Mouse (Mus musculus) erythroblast, embryonic 14.5 days (primary cell): ENCODE results near the gene Slc25a5. TPM values are rescaled to one million over a fixed set of nuclear protein-coding genes. Genes with fewer than 3 reads are reported as not detected.

Source experiments
- H3K27me3 ChIP-seq: 2 replicates; pipeline ENCODE4 v1.6.1; 2012; ENCODE audit warnings: inconsistent platforms; ENCODE audit not compliant: control insufficient read depth
- H3K36me3 ChIP-seq: 2 replicates; pipeline ENCODE4 v1.6.1; 2012; ENCODE audit warnings: mild to moderate bottlenecking, inconsistent platforms; ENCODE audit not compliant: control insufficient read depth
- H3K4me1 ChIP-seq: 2 replicates; pipeline ENCODE4 v1.6.1; 2012; ENCODE audit warnings: inconsistent platforms; ENCODE audit not compliant: control insufficient read depth
- H3K4me3 ChIP-seq: replicated peaks from 2 replicates; pipeline ENCODE3; 2012; ENCODE audit warnings: moderate library complexity, mild to moderate bottlenecking, inconsistent platforms
- H3K9me3 ChIP-seq: 2 replicates; pipeline ENCODE4 v1.6.1; 2012; ENCODE audit warnings: low read length, inconsistent platforms, mixed read lengths; ENCODE audit not compliant: control insufficient read depth
- GATA1 ChIP-seq: IDR thresholded peaks from 2 replicates; pipeline ENCODE4 v1.6.1; 2012; ENCODE audit warnings: low read length, inconsistent platforms, mixed read lengths
- TAL1 ChIP-seq: IDR thresholded peaks from 3 replicates; pipeline ENCODE4 v1.6.1; 2012; ENCODE audit warnings: low read length, inconsistent platforms, mixed read lengths
- polyA plus RNA-seq: library from polyadenylated mRNA; stranded (reverse); fragments of >175 nt; gene quantifications from 2 replicates; pipeline ENCODE4 v1.2.3, GENCODE M21; 2012

The Slc25a5 gene
- polyA plus RNA-seq, 1 experiment = 2.7 TPM

DNA sequence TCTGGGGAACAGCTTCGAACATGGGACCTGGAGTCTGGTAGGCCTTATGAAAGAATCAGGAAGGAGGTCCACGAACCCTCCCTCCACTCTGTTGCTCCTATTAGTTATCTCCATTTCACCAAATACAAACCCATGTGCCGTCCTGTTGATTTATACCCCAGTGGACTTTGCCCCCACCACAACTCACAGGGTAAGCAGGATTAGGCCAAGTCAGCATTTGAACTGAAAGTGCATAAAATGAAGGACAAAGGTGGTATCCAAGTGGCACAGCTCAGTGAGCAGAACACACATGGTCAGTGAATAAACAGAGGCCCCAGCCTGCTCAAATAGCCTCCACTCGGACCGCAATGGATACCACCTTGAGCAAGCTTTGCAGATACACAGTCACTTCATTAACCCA, 33.2 kb upstream of the Slc25a5 start:
- TF ChIP-seq TAL1 (no peak), GATA1 (no peak)
- H3K36me3 ChIP-seq = no peaks in the 10 kb centered on the region
- H3K4me3 ChIP-seq = no peak overlapping the region
- peaks cover 2% of the 10 kb centered on the region; the same call in 1 of the 2 replicates for H3K4me1 ChIP-seq
- H3K9me3 ChIP-seq = no peaks in the 10 kb centered on the region
- no peaks in the 10 kb centered on the region for H3K27me3 ChIP-seq

DNA sequence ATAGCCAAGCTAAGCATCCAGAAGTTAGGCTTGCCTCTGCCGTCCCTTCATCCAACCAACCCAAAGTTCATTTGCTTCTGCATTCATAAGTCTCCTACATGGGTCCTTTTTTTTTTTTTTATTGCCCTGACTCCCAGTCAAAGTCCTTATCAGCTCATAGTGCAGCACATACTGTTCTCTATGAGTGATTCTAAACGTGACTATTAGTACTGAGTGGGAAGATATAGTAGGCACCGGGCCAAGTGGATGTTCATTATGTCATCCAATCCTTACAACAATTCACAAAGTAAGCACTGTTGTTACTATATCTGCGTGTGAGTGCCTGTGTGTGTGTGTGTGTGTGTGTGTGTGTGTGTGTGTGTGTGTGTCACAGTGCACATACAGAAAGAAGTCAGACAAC, 32.6 kb upstream of the Slc25a5 start:
- no peaks in the 10 kb centered on the region for H3K27me3 ChIP-seq
- no peak overlapping the region for H3K4me3 ChIP-seq
- no peaks in the 10 kb centered on the region for H3K9me3 ChIP-seq
- no peaks in the 10 kb centered on the region for H3K36me3 ChIP-seq
- peaks cover 2% of the 10 kb centered on the region; the same call in 1 of the 2 replicates for H3K4me1 ChIP-seq
- TF ChIP-seq GATA1 = no peak
- no peak for TF ChIP-seq TAL1

DNA sequence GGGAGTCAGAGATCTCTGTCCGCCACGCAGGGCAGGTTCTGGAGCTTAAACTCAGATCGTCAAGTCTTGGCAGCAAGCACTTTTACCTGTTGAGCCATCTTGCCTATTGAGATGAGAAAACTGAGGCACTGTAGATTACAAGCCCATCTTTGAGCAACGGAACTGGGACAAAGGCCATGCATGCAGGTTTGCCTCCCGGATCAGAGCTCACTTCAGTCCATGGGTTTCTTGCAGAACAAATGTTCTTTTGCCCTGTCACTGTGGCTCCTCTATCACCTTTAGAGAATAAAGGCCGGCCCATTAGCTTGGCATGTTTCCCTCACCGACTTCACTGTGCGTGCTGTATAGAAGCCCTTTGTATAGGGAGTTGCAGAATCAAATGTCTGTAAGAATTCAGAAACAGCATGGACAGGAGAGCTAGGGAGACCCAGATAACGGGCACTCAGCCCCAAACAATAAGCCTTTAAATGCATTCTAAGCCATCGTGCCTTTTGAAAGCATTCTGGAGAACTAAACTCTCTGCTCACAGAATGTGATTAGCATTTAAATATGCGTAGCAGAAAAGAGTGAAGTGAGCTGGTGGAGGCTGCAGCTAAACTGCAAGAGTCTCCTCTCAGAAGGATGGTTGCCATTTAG, 32.0 kb upstream of the Slc25a5 start:
- Histone ChIP-seq H3K4me3 (no peak overlapping the region), H3K4me1 (peaks cover 2% of the 10 kb centered on the region; the same call in 1 of the 2 replicates), H3K27me3 (no peaks in the 10 kb centered on the region), H3K9me3 (no peaks in the 10 kb centered on the region), H3K36me3 (no peaks in the 10 kb centered on the region)
- TF ChIP-seq GATA1 = no peak
- no peak for TF ChIP-seq TAL1

DNA sequence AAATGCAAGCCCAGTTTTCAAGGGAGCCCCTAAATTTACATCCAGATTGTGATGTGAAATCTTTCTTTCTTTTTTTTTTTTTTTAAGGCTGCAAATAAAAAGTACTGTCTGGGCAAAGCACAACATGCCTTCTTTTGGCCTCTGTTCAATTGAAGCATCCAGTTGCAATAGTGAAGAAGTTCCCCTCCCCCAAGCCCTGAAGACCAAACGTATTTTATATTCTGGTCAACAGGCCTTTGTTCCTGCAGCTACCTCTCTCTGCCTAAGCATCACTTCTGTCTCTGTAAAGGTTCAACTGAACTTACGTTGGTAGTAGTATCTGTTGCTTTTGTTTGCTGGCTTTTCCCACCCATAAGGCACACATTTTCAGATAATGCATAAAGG, 31.5 kb upstream of the Slc25a5 start:
- no peak for TF ChIP-seq TAL1
- no peak for TF ChIP-seq GATA1
- Histone ChIP-seq H3K4me3 (no peak overlapping the region), H3K9me3 (no peaks in the 10 kb centered on the region)

DNA sequence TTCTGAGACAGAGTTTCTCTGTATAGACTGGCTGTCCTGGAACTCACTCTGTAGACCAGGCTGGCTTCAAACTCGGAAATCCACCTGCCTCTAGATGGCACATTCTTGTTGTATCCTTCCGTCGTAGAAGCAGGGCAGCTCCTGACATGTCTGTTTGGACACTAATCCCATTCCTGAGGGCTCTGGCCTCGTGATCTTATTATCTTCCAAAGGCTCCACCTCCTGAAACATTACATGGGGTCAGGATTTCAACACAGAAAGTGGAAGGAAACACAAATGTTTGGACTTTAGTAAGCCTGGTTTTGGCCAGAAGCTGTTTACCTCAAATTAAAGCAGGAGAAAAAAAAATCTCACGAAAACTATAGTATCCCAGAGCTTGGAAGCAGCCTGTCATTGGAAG, 28.1 kb upstream of the Slc25a5 start:
- Histone ChIP-seq H3K4me1 (no peaks in the 10 kb centered on the region), H3K4me3 (no peak overlapping the region), H3K27me3 (no peaks in the 10 kb centered on the region), H3K36me3 (no peaks in the 10 kb centered on the region), H3K9me3 (no peaks in the 10 kb centered on the region)
- TF ChIP-seq GATA1 = no peak
- TF ChIP-seq TAL1 = no peak

More for the DNA sequence above, 31.5 kb upstream of the Slc25a5 start:
- Histone ChIP-seq H3K27me3 (no peaks in the 10 kb centered on the region), H3K4me1 (peaks cover 2% of the 10 kb centered on the region; the same call in 1 of the 2 replicates), H3K36me3 (no peaks in the 10 kb centered on the region)

DNA sequence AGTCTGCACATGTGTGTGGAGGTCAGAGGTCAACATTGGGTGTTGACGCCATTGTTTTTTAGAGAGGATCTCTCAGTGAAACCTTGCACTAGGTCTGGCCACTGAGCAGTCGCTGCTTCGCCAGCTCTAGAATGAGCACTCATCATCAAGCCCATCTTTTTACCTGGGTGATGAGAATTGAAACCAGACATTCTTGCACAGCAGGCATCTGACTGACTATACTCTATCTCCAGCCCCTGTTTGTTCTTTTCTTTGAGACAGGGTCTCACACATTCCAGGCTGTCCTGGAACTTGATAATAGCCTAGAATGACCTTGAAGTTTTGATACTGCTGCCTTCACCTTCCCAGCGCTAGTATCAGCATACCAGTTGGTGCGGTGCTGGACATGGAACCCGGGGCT, 22.9 kb upstream of the Slc25a5 start:
- no peaks in the 10 kb centered on the region for H3K27me3 ChIP-seq
- H3K4me1 ChIP-seq = no peaks in the 10 kb centered on the region
- TF ChIP-seq TAL1 = no peak
- no peak for TF ChIP-seq GATA1
- no peak overlapping the region for H3K4me3 ChIP-seq
- no peaks in the 10 kb centered on the region for H3K9me3 ChIP-seq
- H3K36me3 ChIP-seq = no peaks in the 10 kb centered on the region

DNA sequence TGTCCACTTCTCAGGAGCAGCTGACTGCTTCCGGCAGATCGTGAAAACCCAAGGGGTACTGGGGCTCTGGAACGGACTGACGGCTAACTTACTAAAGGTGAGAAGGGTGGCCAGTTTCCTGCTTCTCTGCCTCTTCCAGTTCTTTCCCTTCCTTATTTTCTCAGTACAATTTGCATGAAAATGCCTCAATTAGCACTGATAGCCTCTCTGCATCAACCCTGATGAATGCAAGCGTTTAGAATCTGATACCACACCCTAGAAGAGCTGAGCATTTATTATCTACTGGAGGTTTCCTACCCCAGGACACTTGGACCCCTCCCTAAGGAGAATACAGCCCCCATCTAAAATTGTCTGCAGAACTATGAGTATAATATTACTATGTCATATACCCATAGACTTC, 19.9 kb upstream of the Slc25a5 start:
- TF ChIP-seq GATA1 (no peak), TAL1 (no peak)
- no peaks in the 10 kb centered on the region for H3K36me3 ChIP-seq
- H3K9me3 ChIP-seq = no peaks in the 10 kb centered on the region
- H3K27me3 ChIP-seq = no peaks in the 10 kb centered on the region
- no peaks in the 10 kb centered on the region for H3K4me1 ChIP-seq
- H3K4me3 ChIP-seq = no peak overlapping the region

DNA sequence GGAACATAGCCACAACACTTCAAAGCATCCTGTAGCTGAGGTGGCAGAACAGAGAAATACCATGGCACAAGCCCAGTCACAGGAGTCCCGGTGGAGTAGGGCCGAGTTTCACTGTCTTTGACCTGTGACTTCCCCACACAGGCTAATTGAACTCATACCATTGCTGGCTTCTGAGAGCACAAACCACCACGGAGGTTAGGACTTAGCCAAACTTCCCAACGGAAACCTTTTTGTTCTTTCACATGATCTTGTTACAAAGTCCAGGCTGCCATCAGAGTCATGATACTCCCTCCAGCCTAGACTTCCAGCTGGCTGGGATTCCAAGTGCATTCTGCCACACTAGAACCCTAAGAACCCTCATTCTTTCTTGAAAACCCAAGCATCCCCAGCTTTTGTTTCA, 17.8 kb upstream of the Slc25a5 start:
- Histone ChIP-seq H3K4me3 (no peak overlapping the region), H3K27me3 (no peaks in the 10 kb centered on the region), H3K36me3 (no peaks in the 10 kb centered on the region), H3K4me1 (no peaks in the 10 kb centered on the region), H3K9me3 (no peaks in the 10 kb centered on the region)
- no peak for TF ChIP-seq GATA1
- TF ChIP-seq TAL1 = no peak

DNA sequence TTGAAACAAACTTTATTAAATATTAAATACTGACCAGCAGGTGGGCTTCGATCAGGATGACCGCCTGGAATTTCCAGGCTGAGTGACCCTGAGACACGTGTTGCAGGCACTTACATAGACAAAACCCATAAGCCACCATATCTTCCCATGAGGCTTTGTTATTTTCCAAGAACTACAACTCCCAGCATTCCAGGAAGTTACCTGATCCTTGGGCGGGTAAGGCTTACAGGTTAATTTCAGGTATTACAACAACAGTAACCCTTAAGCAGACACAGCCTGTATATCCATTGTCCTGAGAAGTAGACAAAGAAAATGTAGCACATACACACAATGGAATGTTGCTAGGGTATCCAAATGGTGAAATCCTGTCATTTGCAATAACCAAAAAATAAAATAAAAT, 6.1 kb upstream of the Slc25a5 start:
- TF ChIP-seq TAL1 (no peak), GATA1 (no peak)
- no peak overlapping the region for H3K4me3 ChIP-seq
- H3K4me1 ChIP-seq = peaks cover 1% of the 10 kb centered on the region; the same call in 1 of the 2 replicates
- H3K9me3 ChIP-seq = no peaks in the 10 kb centered on the region
- H3K27me3 ChIP-seq = no peaks in the 10 kb centered on the region
- H3K36me3 ChIP-seq = no peaks in the 10 kb centered on the region

DNA sequence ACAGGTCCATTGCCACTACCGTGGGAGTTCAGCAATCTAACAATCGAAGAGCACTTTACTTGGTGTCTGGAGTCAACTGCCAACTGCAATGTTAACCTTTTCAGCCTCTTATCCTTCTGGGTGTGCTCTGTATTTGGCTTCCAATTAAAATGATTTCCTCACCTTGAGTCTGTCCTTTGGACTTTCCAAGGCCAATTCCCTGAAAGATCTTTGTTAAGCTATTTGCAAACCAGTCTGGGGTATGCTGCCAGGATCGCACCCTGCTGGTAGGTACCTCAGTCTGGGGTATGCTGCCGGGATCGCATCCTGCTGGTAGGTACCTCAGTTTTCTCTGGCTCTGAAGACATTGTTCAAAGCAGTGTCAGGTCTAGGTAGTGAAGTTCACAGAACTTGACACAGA, 880 bp upstream of the Slc25a5 start:
- no peak overlapping the region for H3K4me3 ChIP-seq
- peaks cover 22% of the 10 kb centered on the region for H3K36me3 ChIP-seq
- H3K9me3 ChIP-seq = peaks cover 10% of the 10 kb centered on the region
- TF ChIP-seq GATA1 = no peak
- no peak for TF ChIP-seq TAL1
- no peaks in the 10 kb centered on the region for H3K27me3 ChIP-seq
- peaks cover 20% of the 10 kb centered on the region for H3K4me1 ChIP-seq
